Mouse (Mus musculus) liver, adult (tissue): ENCODE results near the gene Ntsr1.

Experiments used
- GATA4 ChIP-seq: IDR thresholded peaks from 2 replicates; pipeline ENCODE4 v1.6.1; 2014; ENCODE audit warnings: mild to moderate bottlenecking, low read length; ENCODE audit not compliant: insufficient replicate concordance

Ntsr1 gene

GRCm38 (mm10) chr2:180530130-180530529 lies 30.4 kb downstream of the Ntsr1 start:
- no peak for TF ChIP-seq GATA4

GRCm38 (mm10) chr2:180530584-180530983 lies 30.8 kb downstream of the Ntsr1 start:
- no peak for TF ChIP-seq GATA4

GRCm38 (mm10) chr2:180531671-180532385 lies 32.1 kb downstream of the Ntsr1 start:
- TF ChIP-seq GATA4, result no peak

- TF ChIP-seq GATA4, result no peak
These were observed 32.7 kb downstream of the Ntsr1 start for GRCm38 (mm10) chr2:180532386-180532995.

GRCm38 (mm10) chr2:180533237-180533636 lies 33.5 kb downstream of the Ntsr1 start:
- TF ChIP-seq GATA4, result no peak

GRCm38 (mm10) chr2:180543675-180544074 lies 43.9 kb downstream of the Ntsr1 start:
- TF ChIP-seq GATA4, result no peak

GRCm38 (mm10) chr2:180545046-180545445 lies 45.3 kb downstream of the Ntsr1 start:
- no peak for TF ChIP-seq GATA4

- TF ChIP-seq GATA4, result no peak
These were observed 47.8 kb downstream of the Ntsr1 start for GRCm38 (mm10) chr2:180547384-180548106.

- no peak for TF ChIP-seq GATA4
These were observed 52.6 kb downstream of the Ntsr1 start for GRCm38 (mm10) chr2:180552340-180552739.

GRCm38 (mm10) chr2:180555219-180555618 lies 55.4 kb downstream of the Ntsr1 start:
- no peak for TF ChIP-seq GATA4

- no peak for TF ChIP-seq GATA4
These were observed 56.7 kb downstream of the Ntsr1 start for GRCm38 (mm10) chr2:180556470-180556869.

- TF ChIP-seq GATA4, result no peak
These were observed 60.5 kb downstream of the Ntsr1 start for GRCm38 (mm10) chr2:180560245-180560644.

GRCm38 (mm10) chr2:180562146-180562545 lies 62.4 kb downstream of the Ntsr1 start:
- TF ChIP-seq GATA4, result no peak

- no peak for TF ChIP-seq GATA4
These were observed 63.5 kb downstream of the Ntsr1 start for GRCm38 (mm10) chr2:180563296-180563695.

- TF ChIP-seq GATA4, result no peak
These were observed 64.1 kb downstream of the Ntsr1 start for GRCm38 (mm10) chr2:180563841-180564240.
